Mouse (Mus musculus) c-Kit-positive CD71-positive TER-119-positive erythroid progenitor cells, embryonic 14.5 days (primary cell): ENCODE data around the gene Tescl.

Source experiments
- DNase-seq: peaks from one replicate; pipeline ENCODE4 v3.0.0-alpha.2; 2013; ENCODE audit warnings: low spot score

Gene Tescl

GRCm38 (mm10) chr7:24363228-24363627 is 29.5 kb upstream of the Tescl start:
- no peak for DNase-seq

DNA sequence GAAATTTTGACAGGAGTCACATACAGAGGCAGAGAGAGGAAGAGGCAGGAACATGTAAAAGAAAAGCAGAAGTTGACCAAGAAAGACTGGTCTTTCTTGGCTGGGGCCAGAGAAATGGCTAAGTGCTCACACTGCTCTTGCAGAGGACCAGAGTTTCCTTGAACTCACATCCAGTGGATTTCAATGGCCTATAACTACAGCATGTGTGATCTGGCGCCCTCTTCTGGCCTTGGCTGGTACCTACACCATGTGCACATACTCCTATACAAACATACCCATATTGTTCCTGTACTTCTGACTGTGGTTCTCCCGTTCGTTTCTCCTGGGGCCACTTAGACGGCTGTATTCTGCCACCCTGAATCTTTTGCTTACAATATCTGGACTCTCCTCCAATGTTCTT is 27.3 kb upstream of the Tescl start:
- no peak for DNase-seq

DNA sequence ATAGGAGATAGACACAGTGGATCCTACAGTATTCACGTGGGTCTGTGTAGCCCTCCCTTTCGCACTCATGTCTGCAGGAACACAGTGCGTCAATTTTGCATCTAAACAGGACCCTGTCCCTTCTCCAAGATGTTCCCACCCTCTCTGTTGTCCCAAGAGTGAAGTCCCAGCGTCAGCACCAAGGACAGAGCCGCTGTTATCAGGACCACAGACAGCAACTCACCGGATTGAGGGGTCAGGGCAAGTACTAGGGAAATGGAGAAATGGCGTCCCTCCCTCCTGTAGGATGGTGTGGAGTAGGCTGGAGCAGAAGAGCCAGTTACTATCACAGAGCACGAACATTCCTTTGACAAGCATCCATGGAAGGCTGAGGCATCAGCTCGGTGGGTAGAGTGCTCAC is 25.5 kb upstream of the Tescl start:
- no peak for DNase-seq

DNA sequence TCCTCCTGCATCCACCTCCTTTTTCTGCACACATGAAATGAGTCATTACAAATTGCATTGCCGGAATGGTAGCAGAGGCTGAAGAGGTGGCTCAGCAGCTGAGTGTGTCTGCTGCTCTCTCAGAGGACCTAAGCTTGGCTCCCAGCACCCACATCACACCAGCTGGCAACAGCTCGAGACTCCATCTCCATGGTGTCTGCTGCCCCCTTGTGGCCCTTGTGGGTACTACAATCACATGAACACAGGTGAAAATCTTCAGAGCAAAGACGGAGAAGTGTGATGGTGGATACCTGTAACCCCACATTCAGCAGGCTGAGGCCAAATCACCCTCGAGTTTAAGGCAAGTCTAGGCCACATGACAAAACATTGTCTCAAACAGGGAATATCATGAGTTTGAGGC is 24.2 kb upstream of the Tescl start:
- DNase-seq = no peak

- DNase-seq = no peak
Measured at GRCm38 (mm10) chr7:24356081-24356480, 22.3 kb upstream of the Tescl start.

GRCm38 (mm10) chr7:24355646-24356045 is 21.9 kb upstream of the Tescl start:
- no peak for DNase-seq

DNA sequence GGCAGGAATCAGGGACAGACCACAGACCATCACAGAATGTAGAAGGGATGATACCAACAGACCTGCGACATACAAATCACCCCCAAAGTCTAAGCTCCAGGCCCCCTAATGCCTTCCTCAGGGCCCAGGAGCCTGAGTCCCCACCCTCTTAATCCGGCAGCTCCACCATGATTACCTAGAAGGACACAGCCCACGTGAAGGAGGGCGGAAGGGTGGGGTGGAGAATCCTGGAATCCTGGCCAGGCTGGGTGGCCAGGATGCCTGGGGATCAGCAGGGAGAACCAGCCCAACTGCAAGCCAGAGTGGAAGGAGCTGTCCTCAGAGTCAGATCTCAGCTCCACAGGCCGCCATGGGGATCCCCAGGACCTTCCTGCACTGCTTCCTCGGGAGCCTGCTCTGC is 15.2 kb upstream of the Tescl start, which contains the start of gene Lypd5:
Gene Lypd5 (plus strand): TSS at position 301 of the 400 bp plus-strand sequence.
- DNase-seq = no peak

DNA sequence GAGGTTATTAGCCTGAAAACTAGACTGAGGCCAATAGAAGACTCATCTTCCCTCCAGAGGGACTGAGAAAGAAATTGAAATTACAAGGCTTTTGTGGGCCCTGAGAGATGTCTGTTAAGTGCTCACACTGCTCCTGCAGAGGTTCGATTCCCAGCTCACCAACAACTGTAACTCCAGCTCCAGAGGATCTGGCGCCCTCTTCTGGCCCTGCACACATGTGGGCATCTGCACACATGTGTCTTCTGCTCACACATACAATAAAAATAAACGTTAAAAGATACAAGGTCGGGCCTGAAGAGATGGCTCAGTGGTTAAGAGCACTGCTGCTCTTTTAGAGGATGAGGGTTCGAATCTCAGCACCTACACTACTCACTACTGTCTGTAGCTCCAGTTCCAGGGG is 12.7 kb upstream of the Tescl start:
- DNase-seq = no peak

- no peak for DNase-seq
Measured at GRCm38 (mm10) chr7:24343701-24344272, 10.1 kb upstream of the Tescl start.

DNA sequence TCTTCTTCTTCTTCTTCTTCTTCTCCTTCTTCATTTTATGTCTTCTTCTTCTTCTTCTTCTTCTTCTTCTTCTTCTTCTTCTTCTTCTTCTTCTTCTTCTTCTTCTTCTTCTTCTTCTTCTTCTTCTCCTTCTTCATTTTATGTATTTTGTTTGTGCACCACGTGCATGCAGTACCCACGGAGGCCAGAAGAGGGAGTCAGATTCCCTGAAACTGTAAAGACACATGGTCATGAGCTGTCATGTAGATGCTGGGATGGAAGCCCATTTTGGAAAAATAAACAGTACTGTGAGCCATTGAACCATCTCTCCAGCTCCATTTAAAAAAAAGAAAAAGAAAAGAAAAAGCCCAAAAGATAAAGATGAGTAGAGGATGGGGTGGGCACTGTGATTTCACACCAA is 4.5 kb upstream of the Tescl start:
- DNase-seq = no peak

DNA sequence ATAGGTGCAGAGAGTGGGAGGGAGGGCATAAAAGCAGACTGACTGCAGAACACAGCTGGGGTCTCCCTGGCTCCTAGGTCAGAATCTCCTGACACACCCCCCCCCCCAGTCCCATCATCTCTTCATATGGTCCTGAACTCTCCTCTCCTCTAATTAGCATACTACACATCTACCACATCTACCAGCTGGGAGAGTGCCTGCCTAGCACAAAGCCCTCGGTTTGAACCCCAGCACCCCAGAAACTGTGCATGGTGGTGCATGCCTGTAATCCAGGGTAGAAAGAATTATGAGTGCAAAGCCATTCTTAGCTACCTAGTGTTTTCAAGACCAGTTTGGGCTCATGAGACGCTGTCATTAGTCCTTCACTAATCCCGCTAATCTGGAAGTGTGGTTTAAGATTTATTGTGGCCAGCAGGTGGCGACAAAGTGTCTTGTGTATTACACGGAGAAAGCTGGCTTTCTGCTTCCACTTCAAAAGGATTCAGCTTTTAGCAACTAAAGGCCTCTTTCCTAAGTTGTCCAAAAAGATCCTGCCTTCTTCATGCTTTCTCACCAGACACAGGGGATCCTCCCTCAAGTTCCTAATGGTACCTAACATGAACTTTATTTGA is 2.1 kb upstream of the Tescl start:
- peak; percentile 70 for DNase-seq

DNA sequence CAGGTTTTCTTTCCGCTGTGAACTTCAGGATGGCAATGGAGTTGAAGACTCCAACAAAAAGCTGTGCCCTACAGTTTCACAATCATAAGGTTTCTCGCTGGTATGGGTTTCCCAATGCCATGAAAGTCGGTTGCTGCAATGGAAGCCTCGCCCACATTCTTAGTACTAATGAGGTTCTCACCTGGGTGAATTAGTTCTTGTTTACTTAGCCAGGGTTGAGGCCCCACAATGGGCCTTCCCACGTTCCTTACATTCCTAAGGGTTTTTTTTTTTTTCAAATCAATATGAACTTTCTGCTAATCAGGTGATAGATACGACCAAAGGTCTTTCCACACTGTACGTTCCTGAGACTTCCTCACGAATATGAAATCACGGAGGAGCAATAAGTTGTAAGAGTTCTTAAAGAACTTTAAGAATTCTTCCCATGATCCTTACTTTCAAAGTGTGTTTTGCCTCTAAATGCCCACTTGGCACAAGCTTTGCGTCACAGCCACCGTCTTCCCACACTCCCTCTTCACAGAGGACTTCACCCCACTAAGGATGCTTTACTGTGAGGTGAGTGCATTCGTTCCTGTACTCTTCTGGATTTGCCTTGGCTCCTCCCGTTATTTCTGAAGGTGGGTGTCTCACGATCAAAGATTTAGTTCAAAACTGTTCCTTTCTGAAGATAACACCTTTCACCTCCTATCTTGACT is 6.3 kb downstream of the Tescl start:
- no peak for DNase-seq

DNA sequence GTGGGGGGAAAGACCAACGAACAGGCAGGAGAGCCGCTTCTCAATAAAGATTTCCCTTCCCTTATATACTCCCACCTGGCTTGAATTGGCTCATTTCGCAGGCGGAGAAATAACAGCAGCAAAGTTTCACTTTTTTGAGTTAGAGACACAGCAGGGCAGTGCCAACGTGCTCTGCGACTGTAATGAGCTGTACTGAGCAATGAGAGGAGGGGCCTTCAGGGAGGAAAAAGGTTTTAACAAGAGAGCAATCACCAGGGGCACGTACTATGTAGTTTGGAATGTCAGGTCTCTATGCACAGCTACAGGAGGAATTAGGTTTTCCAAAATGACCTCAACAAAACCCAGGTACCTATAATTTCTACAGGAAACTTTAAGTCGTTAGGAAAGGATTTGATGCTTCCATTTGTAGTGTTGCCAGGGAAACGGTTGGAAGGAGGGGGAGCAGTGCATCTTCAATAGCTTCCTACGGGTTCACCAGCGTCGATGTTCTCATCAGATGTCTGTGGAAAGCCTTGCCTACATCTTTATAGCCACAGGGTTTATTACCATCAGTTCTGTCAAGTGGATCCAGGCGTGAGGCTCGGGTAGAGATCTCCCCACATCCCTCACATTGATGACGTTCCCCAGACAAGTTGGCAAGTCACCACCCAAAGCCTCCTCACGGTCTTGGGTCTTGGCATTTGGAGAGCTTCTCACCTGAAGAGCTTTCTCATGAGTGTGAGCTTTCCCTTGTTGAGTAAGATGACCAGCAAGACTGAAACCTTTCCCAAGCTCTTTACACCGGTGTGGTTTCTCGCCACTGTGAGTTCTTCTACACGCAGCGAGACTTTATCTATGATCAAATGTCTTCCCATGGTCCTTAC is 7.2 kb downstream of the Tescl start:
- no peak for DNase-seq

GRCm38 (mm10) chr7:24325675-24326128 is 8.0 kb downstream of the Tescl start:
- no peak for DNase-seq

DNA sequence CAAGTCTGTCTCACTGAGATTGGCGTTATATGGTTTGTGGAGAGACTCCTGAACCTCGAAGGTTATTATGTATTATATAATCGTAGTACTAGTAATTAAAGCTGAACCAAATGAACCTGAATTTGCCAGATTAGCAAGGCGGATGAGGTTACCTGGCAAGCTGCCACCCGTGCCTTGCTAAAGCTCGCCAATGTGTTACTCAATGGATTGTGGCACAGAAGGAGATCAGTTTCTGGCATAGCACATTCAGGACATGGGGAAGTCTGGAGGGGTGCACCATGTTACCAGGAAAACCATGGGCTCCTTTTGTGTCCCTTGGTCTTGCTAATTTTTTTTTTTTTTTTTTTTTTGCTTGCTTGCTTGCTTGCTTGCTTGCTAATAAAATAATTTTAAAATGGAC is 8.5 kb downstream of the Tescl start:
- no peak for DNase-seq

GRCm38 (mm10) chr7:24322593-24322992 is 11.1 kb downstream of the Tescl start:
- DNase-seq = no peak

DNA sequence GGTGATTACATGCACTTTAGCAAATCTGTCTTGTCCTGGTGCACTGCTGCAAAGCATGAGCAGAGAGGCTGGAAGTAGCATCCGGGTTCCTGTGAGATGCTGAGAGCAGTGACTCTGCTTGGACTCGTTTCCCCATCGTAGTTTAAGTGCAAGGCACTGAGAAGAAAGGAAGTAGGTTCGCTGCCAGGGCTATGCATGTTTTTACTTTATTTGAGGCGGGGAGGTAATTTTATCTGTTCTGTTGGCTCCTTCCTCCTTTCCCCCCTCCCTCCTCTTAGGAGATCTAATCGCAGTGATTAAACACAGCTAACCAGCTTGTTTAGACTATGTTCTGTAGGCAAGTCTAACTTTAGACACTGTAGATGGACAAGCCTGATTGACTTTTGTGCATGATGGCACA is 14.8 kb downstream of the Tescl start:
- DNase-seq = no peak

- peak; percentile 90 for DNase-seq
Measured at GRCm38 (mm10) chr7:24316567-24317092, 17.1 kb downstream of the Tescl start, which contains the start of gene Zfp94. Gene Zfp94 (minus strand): TSS chr7:24316666.

DNA sequence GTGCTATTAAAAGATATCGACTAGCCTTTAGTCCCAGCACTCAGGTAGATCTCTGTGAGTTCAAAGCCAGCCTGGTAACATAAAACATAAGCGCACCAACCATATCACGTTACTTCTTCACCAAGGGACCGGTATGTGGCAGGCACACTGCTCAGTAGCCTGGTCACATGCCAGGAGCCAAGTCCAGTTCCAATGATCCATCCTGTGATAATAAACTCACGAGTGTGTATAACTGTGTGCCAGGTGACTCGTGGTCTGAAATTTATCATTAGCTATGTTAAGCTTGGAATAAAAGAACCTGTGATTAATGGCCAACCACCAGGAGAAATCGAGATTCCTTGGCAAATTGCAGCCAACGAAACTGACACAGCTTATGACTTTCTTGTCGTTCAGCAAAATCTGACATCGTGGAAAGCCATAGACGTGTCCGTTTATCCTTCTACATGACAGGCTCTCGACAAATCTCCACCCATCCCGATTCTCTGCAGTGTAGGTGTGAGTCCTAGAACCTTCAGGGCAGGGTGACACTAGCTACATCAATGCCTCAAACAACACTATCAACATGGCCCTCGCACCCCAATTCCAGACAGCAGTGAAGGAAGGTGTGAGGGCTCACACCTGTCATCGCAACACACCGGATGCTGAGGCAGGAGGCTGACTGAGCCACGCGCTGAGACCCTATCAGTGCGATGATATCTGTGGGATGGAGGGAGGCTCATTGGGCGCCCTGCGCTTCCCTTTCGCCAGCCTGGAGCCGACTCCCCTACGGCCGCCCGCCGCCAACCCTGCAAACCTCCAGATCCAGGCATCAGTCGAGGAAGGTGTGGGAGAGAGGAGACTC is 17.8 kb downstream of the Tescl start:
- peak; percentile 9 for DNase-seq

GRCm38 (mm10) chr7:24300771-24301282 is 32.9 kb downstream of the Tescl start, which contains the start of gene Zfp61:
Gene Zfp61 (minus strand): TSS chr7:24301232.
- DNase-seq = peak; percentile 52
